Mouse (Mus musculus) kidney, adult 11 months (tissue): Measurements from ENCODE around the gene Slu7.

Source experiments
- DNase-seq: peaks from one replicate; pipeline ENCODE4 v3.0.0; 2022

The Slu7 gene

GRCm38 (mm10) chr11:43492663-43493062 lies 59.1 kb downstream of the Slu7 start:
- peak; percentile 45 for DNase-seq

- DNase-seq, result no peak
These were observed 60.4 kb downstream of the Slu7 start for GRCm38 (mm10) chr11:43493815-43494409.

- DNase-seq, result no peak
These were observed 61.5 kb downstream of the Slu7 start for GRCm38 (mm10) chr11:43495037-43495436.

DNA sequence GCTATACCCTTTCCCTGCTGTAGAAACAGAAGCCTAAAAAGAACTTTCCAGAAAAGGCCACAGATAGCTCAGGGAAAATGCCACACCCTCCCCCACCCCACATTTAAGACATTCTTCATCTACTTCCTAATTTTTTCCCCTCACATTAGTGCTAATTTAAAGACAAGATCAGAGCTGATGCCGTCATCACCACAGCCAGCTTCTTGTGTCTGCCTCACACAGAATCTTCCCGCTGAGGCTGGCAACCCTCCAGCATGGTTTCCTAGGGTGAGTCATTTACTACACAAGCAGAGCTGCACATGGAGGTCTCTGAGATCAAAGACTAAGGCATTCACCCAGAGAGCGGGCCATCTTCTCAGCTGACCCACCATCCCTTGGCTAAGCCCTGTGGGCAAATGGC lies 62.0 kb downstream of the Slu7 start:
- DNase-seq, result no peak
